Mouse (Mus musculus) layer of hippocampus, adult 2 months (tissue): Measurements from ENCODE around the gene Syk. TPM values are rescaled to one million over a fixed set of nuclear protein-coding genes. Genes with fewer than 3 reads are reported as not detected.

ENCODE experiments used
- DNase-seq, 2 experiments: peaks; one replicate each; pipeline ENCODE4 v3.0.0; 2022; ENCODE audit warnings: low spot score in 2 of 2
- H3K27ac ChIP-seq: fragments of 200-600 bp; 2 replicates; pipeline ENCODE4 v1.8.1; 2022
- H3K4me3 ChIP-seq: fragments of 200-600 bp; 2 replicates; pipeline ENCODE4 v1.8.1; 2022; ENCODE audit warnings: mild to moderate bottlenecking
- CTCF ChIP-seq: fragments of 200-600 bp; conservative IDR thresholded peaks from 2 replicates; pipeline ENCODE4 v1.8.1; 2022; ENCODE audit warnings: antibody characterized with exemption, mild to moderate bottlenecking, moderate library complexity
- total RNA-seq, 2 experiments: library from RNA; stranded (reverse); gene quantifications; 2 replicates each; pipeline ENCODE4 v1.2.3; 2021

Gene Syk
- total RNA-seq, 2 experiments from 2014 or later = 3.1 TPM

GRCm38 (mm10) chr13:52613266-52613665 lies 30.3 kb downstream of the Syk start:
- no peak for DNase-seq
- Histone ChIP-seq H3K4me3 (no peak overlapping the region), H3K27ac (no peak overlapping the region)
- no peak for TF ChIP-seq CTCF

GRCm38 (mm10) chr13:52615085-52615484 lies 32.1 kb downstream of the Syk start:
- Histone ChIP-seq H3K27ac (no peak overlapping the region), H3K4me3 (no peak overlapping the region)
- TF ChIP-seq CTCF = no peak
- DNase-seq = no peak

- DNase-seq = no peak
- Histone ChIP-seq H3K4me3 (no peak overlapping the region), H3K27ac (no peak overlapping the region)
- TF ChIP-seq CTCF = no peak
Observed at GRCm38 (mm10) chr13:52617096-52617714, 34.2 kb downstream of the Syk start.

GRCm38 (mm10) chr13:52618592-52618991 lies 35.6 kb downstream of the Syk start:
- Histone ChIP-seq H3K27ac (no peak overlapping the region), H3K4me3 (no peak overlapping the region)
- no peak for TF ChIP-seq CTCF
- no peak for DNase-seq

GRCm38 (mm10) chr13:52619482-52619881 lies 36.5 kb downstream of the Syk start:
- no peak for TF ChIP-seq CTCF
- no peak overlapping the region for H3K27ac ChIP-seq
- H3K4me3 ChIP-seq = no peak overlapping the region
- no peak for DNase-seq

- peak; percentile 61 to 78 for DNase-seq
- H3K27ac ChIP-seq = no peak overlapping the region
- TF ChIP-seq CTCF = peak; percentile 87
- H3K4me3 ChIP-seq = no peak overlapping the region
Observed at GRCm38 (mm10) chr13:52624038-52624437, 41.1 kb downstream of the Syk start.

GRCm38 (mm10) chr13:52628602-52629001 lies 45.6 kb downstream of the Syk start:
- peak; percentile 86 for TF ChIP-seq CTCF
- H3K27ac ChIP-seq = no peak overlapping the region
- no peak overlapping the region for H3K4me3 ChIP-seq
- peak; percentile 50 to 56 for DNase-seq

GRCm38 (mm10) chr13:52631624-52632023 lies 48.7 kb downstream of the Syk start:
- TF ChIP-seq CTCF = no peak
- H3K4me3 ChIP-seq = no peak overlapping the region
- no peak overlapping the region for H3K27ac ChIP-seq
- no peak for DNase-seq

- H3K4me3 ChIP-seq = no peak overlapping the region
- no peak for TF ChIP-seq CTCF
- DNase-seq = no peak
- H3K27ac ChIP-seq = no peak overlapping the region
Observed at GRCm38 (mm10) chr13:52635484-52635883, 52.5 kb downstream of the Syk start.

GRCm38 (mm10) chr13:52636176-52636748 lies 53.3 kb downstream of the Syk start:
- H3K4me3 ChIP-seq = no peak overlapping the region
- no peak for DNase-seq
- no peak overlapping the region for H3K27ac ChIP-seq
- no peak for TF ChIP-seq CTCF

- H3K4me3 ChIP-seq = no peak overlapping the region
- no peak for TF ChIP-seq CTCF
- no peak overlapping the region for H3K27ac ChIP-seq
- no peak for DNase-seq
Observed at GRCm38 (mm10) chr13:52646566-52646965, 63.6 kb downstream of the Syk start.

GRCm38 (mm10) chr13:52647996-52648712 lies 65.2 kb downstream of the Syk start:
- Histone ChIP-seq H3K4me3 (no peak overlapping the region), H3K27ac (no peak overlapping the region)
- DNase-seq = no peak
- TF ChIP-seq CTCF = no peak

- no peak overlapping the region for H3K27ac ChIP-seq
- DNase-seq = no peak
- no peak overlapping the region for H3K4me3 ChIP-seq
- TF ChIP-seq CTCF = no peak
Observed at GRCm38 (mm10) chr13:52649791-52650418, 66.9 kb downstream of the Syk start.
